Mouse (Mus musculus) heart, postnatal 36 days (tissue): Measurements from ENCODE around the gene Cbfb. TPM values are rescaled to one million over a fixed set of nuclear protein-coding genes. Genes with fewer than 3 reads are reported as not detected.
A peak's percentile ranks its signal among the peaks of the same experiment; 100 is the strongest.
"Not testable (repeated sequence)": the region's sequence is repeated elsewhere in the genome, so short reads cannot be mapped to it uniquely, and the experiment has no call there.

Experiments used
- DNase-seq, 2 experiments: peaks; one replicate each; pipeline ENCODE4 v3.0.0; 2021 to 2022
- intact Hi-C: fragments of 180-260 bp; cut with DNase I; formaldehyde crosslinking; loops from one replicate; pipeline ENCODE4 v1.15.1; 2025
- total RNA-seq, 2 experiments: library from RNA; stranded (reverse); gene quantifications; 2 replicates each; pipeline ENCODE4 v1.2.3; 2021

Cbfb gene
- total RNA-seq, 2 experiments from 2014 or later: 21.5 to 24.1 TPM

- DNase-seq, intact Hi-C loops: not testable (repeated sequence)
Observed at GRCm38 (mm10) chr8:105175287-105175686, 4.8 kb downstream of the Cbfb start.

- intact Hi-C loops: no loop called here
- DNase-seq: no peak
Observed at GRCm38 (mm10) chr8:105178211-105178800, 7.8 kb downstream of the Cbfb start.

GRCm38 (mm10) chr8:105182201-105182600 lies 11.7 kb downstream of the Cbfb start:
- intact Hi-C loops: no loop called here

GRCm38 (mm10) chr8:105186467-105187005 lies 16.1 kb downstream of the Cbfb start:
- intact Hi-C loops: no loop called here
- no peak for DNase-seq

More at GRCm38 (mm10) chr8:105182201-105182600, 11.7 kb downstream of the Cbfb start:
- no peak for DNase-seq

GRCm38 (mm10) chr8:105192182-105192581 lies 21.7 kb downstream of the Cbfb start:
- DNase-seq: no peak
- intact Hi-C loops: no loop called here

GRCm38 (mm10) chr8:105205748-105206147 lies 35.3 kb downstream of the Cbfb start:
- intact Hi-C loops: no loop called here
- no peak for DNase-seq

- intact Hi-C loops: no loop called here
- no peak for DNase-seq
Observed at GRCm38 (mm10) chr8:105206766-105207275, 36.3 kb downstream of the Cbfb start.

- intact Hi-C loops: no loop called here
- DNase-seq: no peak
Observed at GRCm38 (mm10) chr8:105207675-105208273, 37.3 kb downstream of the Cbfb start.

GRCm38 (mm10) chr8:105209153-105210110 lies 39.0 kb downstream of the Cbfb start:
- DNase-seq: no peak
- intact Hi-C loops: loop anchor here (10.0 kb wide), 1 partner anchor 415 kb away; no protein-coding TSS in a partner anchor

- no peak for DNase-seq
- intact Hi-C loops: loop anchor here (10.0 kb wide), 1 partner anchor 419 kb away; no protein-coding TSS in a partner anchor
Observed at GRCm38 (mm10) chr8:105214104-105214503, 43.6 kb downstream of the Cbfb start.

- peak in 1 of 2 experiments; percentile 8 for DNase-seq
- intact Hi-C loops: loop anchor here (1.0 to 10.0 kb wide), 7 partner anchors 61 to 563 kb away; partner anchors contain the start of gene Ces2f
Observed at GRCm38 (mm10) chr8:105217926-105218522, 47.5 kb downstream of the Cbfb start.

GRCm38 (mm10) chr8:105223850-105224249 lies 53.4 kb downstream of the Cbfb start:
- DNase-seq: peak in 1 of 2 experiments; percentile 4
- intact Hi-C loops: loop anchor here (2.0 kb wide), 1 partner anchor 53 kb away; the partner anchor contains the start of gene Cbfb

GRCm38 (mm10) chr8:105224413-105225271 lies 54.2 kb downstream of the Cbfb start, which contains the start of gene D230025D16Rik:
D230025D16Rik (plus strand) TSS chr8:105225145.
- intact Hi-C loops: loop anchor here (2.0 kb wide), 1 partner anchor 54 kb away; the partner anchor contains the start of gene Cbfb
- DNase-seq: peak; percentile 97 to 98

GRCm38 (mm10) chr8:105225272-105225593 lies 54.8 kb downstream of the Cbfb start:
- intact Hi-C loops: loop anchor here (2.0 kb wide), 1 partner anchor 54 kb away; the partner anchor contains the start of gene Cbfb
- no peak for DNase-seq

- no peak for DNase-seq
- intact Hi-C loops: loop anchor here (2.0 kb wide), 1 partner anchor 55 kb away; the partner anchor contains the start of gene Cbfb
Observed at GRCm38 (mm10) chr8:105225917-105226316, 55.4 kb downstream of the Cbfb start.

- DNase-seq: no peak
- intact Hi-C loops: no loop called here
Observed at GRCm38 (mm10) chr8:105231503-105232320, 61.2 kb downstream of the Cbfb start.

GRCm38 (mm10) chr8:105232321-105232693 lies 61.8 kb downstream of the Cbfb start:
- DNase-seq, intact Hi-C loops: not testable (repeated sequence)
